Mouse (Mus musculus): ENCODE data around the gene Trappc4. TPM values are rescaled to one million over a fixed set of nuclear protein-coding genes. Genes with fewer than 3 reads are reported as not detected.
"Not testable (repeated sequence)": the region's sequence is repeated elsewhere in the genome, so short reads cannot be mapped to it uniquely, and the experiment has no call there.

The Trappc4 gene
- total and polyA plus RNA-seq, 3 experiments = 28.2 to 36.2 (median 34.9) TPM

DNA sequence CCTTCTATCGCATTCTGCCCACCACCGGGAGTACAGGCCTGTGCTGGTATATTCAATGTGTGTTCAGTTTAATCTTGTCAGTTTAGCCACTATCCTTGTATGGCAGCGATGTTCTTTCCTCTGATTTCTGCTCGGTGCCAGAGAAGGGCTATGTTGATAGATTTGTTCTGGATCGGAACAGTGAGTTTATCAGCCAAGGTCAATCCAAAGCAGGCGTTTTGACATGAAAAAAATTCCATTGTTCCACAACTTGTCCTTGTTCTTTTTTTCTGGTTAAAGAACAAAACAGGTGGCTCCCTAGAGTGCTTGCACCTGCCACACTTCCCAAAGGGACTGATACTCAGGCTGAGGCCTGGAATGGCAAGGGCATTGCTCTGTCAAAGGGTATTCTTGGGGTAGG lies 31.3 kb downstream of the Trappc4 start:
- WGBS = 74% methylated on average over 6 of the region's 6 CpGs
- intact Hi-C loops (cut with DNase I) = no loop called here

DNA sequence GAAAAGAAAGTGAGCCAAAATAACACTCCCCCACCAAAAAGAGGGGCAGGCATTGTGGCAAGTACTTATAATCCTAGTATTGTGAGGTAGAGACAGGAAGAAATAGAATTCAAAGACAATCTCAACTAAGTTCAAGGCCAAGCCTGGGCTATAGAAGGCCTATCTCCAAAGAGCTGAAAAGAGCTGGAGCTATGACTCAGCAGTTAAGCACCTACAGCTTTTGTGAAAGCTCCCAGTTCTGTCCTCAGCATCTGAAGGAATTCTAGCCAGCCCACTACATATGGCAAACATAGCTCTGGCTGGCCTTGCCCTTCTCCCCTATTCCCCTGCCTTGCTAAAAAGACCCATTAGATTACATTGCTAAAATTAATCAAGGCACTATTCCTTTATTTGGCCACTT lies 34.0 kb downstream of the Trappc4 start:
- Histone ChIP-seq H3K79me2 (replicated peaks; ENCODE audit: control insufficient read depth, insufficient read depth, low read length) (no peaks in the 10 kb centered on the region), H3K9ac (ENCODE audit: low read depth, low read length) (no peak overlapping the region), H3K27ac (no peak overlapping the region), H3K4me1 (ENCODE audit: control insufficient read depth, insufficient read depth, low read length) (no peaks in the 10 kb centered on the region), H3K36me3 (ENCODE audit: control insufficient read depth, insufficient read depth, low read length) (no peaks in the 10 kb centered on the region), H3K27me3 (ENCODE audit: control insufficient read depth, insufficient read depth, low read length) (no peaks in the 10 kb centered on the region), H3K4me3 (no peak overlapping the region)
- no peak for DNase-seq
- TF ChIP-seq CTCF (IDR thresholded peaks at IDR 0.05) (no peak), POLR2A (IDR thresholded peaks at IDR 0.05; ENCODE audit: insufficient read depth, low read depth, low read length) (no peak), EP300 (IDR thresholded peaks at IDR 0.05; ENCODE audit: insufficient read depth, low read depth, low read length) (no peak)
- intact Hi-C loops (cut with DNase I) = no loop called here

More for the DNA sequence above, 31.3 kb downstream of the Trappc4 start:
- Histone ChIP-seq H3K4me1 (ENCODE audit: control insufficient read depth, insufficient read depth, low read length) (peaks cover 2% of the 10 kb centered on the region), H3K27me3 (ENCODE audit: control insufficient read depth, insufficient read depth, low read length) (no peaks in the 10 kb centered on the region), H3K9ac (ENCODE audit: low read depth, low read length) (no peak overlapping the region), H3K27ac (no peak overlapping the region), H3K4me3 (no peak overlapping the region), H3K36me3 (ENCODE audit: control insufficient read depth, insufficient read depth, low read length) (no peaks in the 10 kb centered on the region), H3K79me2 (replicated peaks; ENCODE audit: control insufficient read depth, insufficient read depth, low read length) (no peaks in the 10 kb centered on the region)
- DNase-seq = no peak
- TF ChIP-seq CTCF (IDR thresholded peaks at IDR 0.05) = no peak
- no peak for TF ChIP-seq POLR2A (IDR thresholded peaks at IDR 0.05; ENCODE audit: insufficient read depth, low read depth, low read length)
- TF ChIP-seq EP300 (IDR thresholded peaks at IDR 0.05; ENCODE audit: insufficient read depth, low read depth, low read length) = no peak

DNA sequence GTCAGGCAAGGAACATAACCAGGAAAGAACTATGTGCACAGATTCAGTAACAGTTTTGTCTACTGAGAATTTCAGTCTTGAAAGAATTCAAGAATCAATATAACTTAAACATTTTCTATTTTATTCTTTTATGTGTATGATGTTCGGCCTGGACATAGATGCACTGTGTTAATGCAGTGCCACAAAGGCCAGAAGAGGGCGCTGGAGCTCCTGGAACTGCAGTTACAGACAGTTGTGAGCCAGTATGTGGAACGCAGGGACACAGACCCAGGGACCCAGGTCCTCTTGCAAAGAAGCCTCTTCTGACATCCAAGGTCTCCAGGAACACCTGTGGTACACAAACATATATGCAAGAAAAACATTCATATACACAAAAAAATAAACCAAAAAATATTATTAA lies 42.9 kb downstream of the Trappc4 start:
- no peak for DNase-seq
- no peak overlapping the region for H3K9ac ChIP-seq (ENCODE audit: low read depth, low read length)
- no peaks in the 10 kb centered on the region for H3K79me2 ChIP-seq (replicated peaks; ENCODE audit: control insufficient read depth, insufficient read depth, low read length)
- no peak overlapping the region for H3K27ac ChIP-seq
- no peaks in the 10 kb centered on the region for H3K4me1 ChIP-seq (ENCODE audit: control insufficient read depth, insufficient read depth, low read length)
- 71% methylated on average over 3 of the region's 3 CpGs for WGBS
- H3K4me3 ChIP-seq = no peak overlapping the region
- TF ChIP-seq EP300 (IDR thresholded peaks at IDR 0.05; ENCODE audit: insufficient read depth, low read depth, low read length) = no peak
- TF ChIP-seq CTCF (IDR thresholded peaks at IDR 0.05) = peak; percentile 58
- H3K27me3 ChIP-seq (ENCODE audit: control insufficient read depth, insufficient read depth, low read length) = no peaks in the 10 kb centered on the region
- no peaks in the 10 kb centered on the region for H3K36me3 ChIP-seq (ENCODE audit: control insufficient read depth, insufficient read depth, low read length)
- intact Hi-C loops (cut with DNase I) = no loop called here

DNA sequence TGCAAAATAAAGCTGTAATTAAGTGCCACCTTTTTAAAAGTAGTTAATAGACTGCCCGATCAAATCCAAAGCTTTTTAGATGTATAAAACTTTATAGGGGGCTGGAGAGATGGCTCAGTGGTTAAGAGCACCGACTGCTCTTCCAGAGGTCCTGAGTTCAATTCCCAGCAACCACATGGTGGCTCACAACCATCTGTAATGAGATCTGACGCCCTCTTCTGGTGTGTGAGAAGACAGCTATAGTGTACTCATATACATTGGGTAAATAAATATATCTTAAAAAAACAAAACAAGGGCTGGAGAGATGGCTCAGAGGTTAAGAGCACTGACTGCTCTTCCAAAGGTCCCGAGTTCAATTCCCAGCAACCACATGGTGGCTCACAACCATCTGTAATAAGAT lies 45.5 kb downstream of the Trappc4 start:
- H3K9ac ChIP-seq (ENCODE audit: low read depth, low read length) = peak overlapping the region; percentile 70; the same call in 1 of the 2 replicates
- H3K27me3 ChIP-seq (ENCODE audit: control insufficient read depth, insufficient read depth, low read length); DNase-seq; H3K79me2 ChIP-seq (replicated peaks; ENCODE audit: control insufficient read depth, insufficient read depth, low read length); H3K4me1 ChIP-seq (ENCODE audit: control insufficient read depth, insufficient read depth, low read length); intact Hi-C loops (cut with DNase I); H3K36me3 ChIP-seq (ENCODE audit: control insufficient read depth, insufficient read depth, low read length): not testable (repeated sequence)
- H3K4me3 ChIP-seq = peak overlapping the region; percentile 84
- WGBS = 31% methylated on average over 4 of the region's 4 CpGs
- peak overlapping the region; percentile 87 for H3K27ac ChIP-seq

DNA sequence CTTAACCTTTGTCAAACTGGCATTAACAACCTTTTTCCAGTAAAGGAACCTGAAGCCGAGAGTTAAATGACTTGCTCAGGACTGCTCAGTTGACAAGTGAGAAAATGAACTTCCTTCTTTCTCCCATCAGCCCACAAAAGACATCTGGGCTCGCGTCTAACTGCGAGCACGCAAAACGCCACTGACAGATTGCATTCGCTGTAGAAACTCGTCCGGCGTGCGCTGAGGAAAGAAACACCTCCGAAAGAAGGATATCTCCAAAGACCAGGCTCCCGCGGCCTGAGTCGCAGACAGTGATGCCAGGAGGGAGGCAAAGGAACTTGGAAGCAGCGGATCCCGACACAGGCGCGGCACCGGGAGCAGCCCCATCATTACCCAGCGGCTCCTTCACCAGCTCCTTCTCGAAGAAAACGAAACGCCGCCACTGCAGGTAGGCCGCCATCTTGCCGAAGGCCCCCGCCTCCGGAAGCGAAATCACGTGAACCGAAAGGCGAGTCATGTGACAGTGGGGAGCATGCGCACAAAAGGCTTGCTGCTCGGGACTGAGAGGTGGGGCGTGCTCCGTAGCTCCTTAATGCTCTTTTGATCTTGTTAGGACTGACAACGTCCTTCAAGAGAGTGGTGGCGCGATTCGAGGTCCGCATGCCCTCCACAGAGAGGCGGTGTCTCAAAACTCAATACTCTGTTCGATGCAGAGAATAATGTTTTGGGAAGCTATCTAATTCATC lies 46.0 kb downstream of the Trappc4 start, which contains the start of gene Vps11:
Gene Vps11, minus strand, starts transcription at position 481 of the 728 bp plus-strand sequence.
- Histone ChIP-seq H3K36me3 (ENCODE audit: control insufficient read depth, insufficient read depth, low read length) (no peaks in the 10 kb centered on the region), H3K27me3 (ENCODE audit: control insufficient read depth, insufficient read depth, low read length) (no peaks in the 10 kb centered on the region), H3K79me2 (replicated peaks; ENCODE audit: control insufficient read depth, insufficient read depth, low read length) (no peaks in the 10 kb centered on the region), H3K9ac (ENCODE audit: low read depth, low read length) (peak within 1 kb of the TSS; percentile 86), H3K27ac (peak within 1 kb of the TSS; percentile 87), H3K4me1 (ENCODE audit: control insufficient read depth, insufficient read depth, low read length) (no peaks in the 10 kb centered on the region), H3K4me3 (peak within 1 kb of the TSS; percentile 84)
- TF ChIP-seq EP300 (IDR thresholded peaks at IDR 0.05; ENCODE audit: insufficient read depth, low read depth, low read length) (peak; percentile 91), POLR2A (IDR thresholded peaks at IDR 0.05; ENCODE audit: insufficient read depth, low read depth, low read length) (peak; percentile 98), CTCF (IDR thresholded peaks at IDR 0.05) (peak; percentile 31; the same call in 1 of the 2 replicates)
- under 1% methylated on average over 44 of the region's 44 CpGs for WGBS
- peak; percentile 94 to 95 for DNase-seq
- intact Hi-C loops (cut with DNase I) = no loop called here

DNA sequence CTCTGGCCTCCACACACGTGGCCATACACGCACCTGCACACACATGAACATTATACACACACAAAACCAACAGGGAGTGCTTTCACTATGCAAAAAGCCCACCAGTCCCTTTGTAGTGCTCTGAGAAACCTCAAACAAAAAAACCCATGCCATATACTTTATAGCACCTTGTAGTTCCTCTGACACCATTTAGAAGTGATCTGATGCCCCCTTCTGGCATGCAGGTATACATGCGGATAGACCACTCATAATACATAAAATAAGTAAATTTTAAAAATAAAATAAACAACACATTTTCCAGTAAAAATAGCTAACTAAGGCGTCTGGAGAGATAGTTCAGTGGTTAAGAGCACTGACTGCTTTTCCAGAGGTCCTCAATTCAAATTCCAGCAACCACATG lies 50.2 kb downstream of the Trappc4 start:
- TF ChIP-seq POLR2A (IDR thresholded peaks at IDR 0.05; ENCODE audit: insufficient read depth, low read depth, low read length) (no peak), CTCF (IDR thresholded peaks at IDR 0.05) (peak; percentile 74)
- Histone ChIP-seq H3K4me3 (no peak overlapping the region), H3K27ac (no peak overlapping the region), H3K79me2 (replicated peaks; ENCODE audit: control insufficient read depth, insufficient read depth, low read length) (no peaks in the 10 kb centered on the region), H3K36me3 (ENCODE audit: control insufficient read depth, insufficient read depth, low read length) (no peaks in the 10 kb centered on the region), H3K9ac (ENCODE audit: low read depth, low read length) (no peak overlapping the region), H3K27me3 (ENCODE audit: control insufficient read depth, insufficient read depth, low read length) (no peaks in the 10 kb centered on the region), H3K4me1 (ENCODE audit: control insufficient read depth, insufficient read depth, low read length) (no peaks in the 10 kb centered on the region)
- intact Hi-C loops (cut with DNase I) = loop anchor here (1.0 to 5.0 kb wide), 2 partner anchors 65 to 230 kb away; no protein-coding TSS in a partner anchor
- 76% methylated on average over 4 of the region's 4 CpGs for WGBS
- DNase-seq = no peak

Small RNA genes lying within 50 kb of the gene (microRNA-seq; reads per million reads assigned to microRNA genes)
- 0 to 0.39 reads per million in 2 experiments for gene Mir7085

Other genes starting within 250 kb of the Trappc4 start
- 10 to 100 TPM; 17.8 to 18.7 TPM for gene Cbl, start 173.6 kb downstream of the Trappc4 start, total RNA-seq (2021)
- 5.0 and 11.8 TPM in 2 replicates for gene Cbl, start 173.6 kb downstream of the Trappc4 start, polyA plus RNA-seq (2012; rRNA removed)
- gene Ccdc153, start 166.9 kb downstream of the Trappc4 start, total RNA-seq (2021) = not detected
- 1.6 TPM in 1 of 2 replicates, not detected in the other for gene Ccdc153, start 166.9 kb downstream of the Trappc4 start, polyA plus RNA-seq (2012; rRNA removed)
- gene Pdzd3, start 156.1 kb downstream of the Trappc4 start, total RNA-seq (2021) = 1 to 10 TPM; 3.4 to 4.2 TPM
- 1.7 and 3.3 TPM in 2 replicates for gene Pdzd3, start 156.1 kb downstream of the Trappc4 start, polyA plus RNA-seq (2012; rRNA removed)
- 10 to 100 TPM; 20.3 to 21.7 TPM for gene Nlrx1, start 139.0 kb downstream of the Trappc4 start, total RNA-seq (2021)
- 16.1 and 19.0 TPM in 2 replicates for gene Nlrx1, start 139.0 kb downstream of the Trappc4 start, polyA plus RNA-seq (2012; rRNA removed)
- gene Abcg4, start 119.0 kb downstream of the Trappc4 start, total RNA-seq (2021) = under 1 TPM; 0.42 to 0.75 TPM
- 1.9 and 2.1 TPM in 2 replicates for gene Abcg4, start 119.0 kb downstream of the Trappc4 start, polyA plus RNA-seq (2012; rRNA removed)
- 10 to 100 TPM in 1 of 2 experiments, 1 to 10 TPM in 1; 6.9 to 10.2 TPM for gene Hinfp, start 101.9 kb downstream of the Trappc4 start, total RNA-seq (2021)
- 12.6 and 16.0 TPM in 2 replicates for gene Hinfp, start 101.9 kb downstream of the Trappc4 start, polyA plus RNA-seq (2012; rRNA removed)
- 10 to 100 TPM; 14.4 to 15.7 TPM for gene C2cd2l, start 87.3 kb downstream of the Trappc4 start, total RNA-seq (2021)
- gene C2cd2l, start 87.3 kb downstream of the Trappc4 start, polyA plus RNA-seq (2012; rRNA removed) = 20.4 and 29.9 TPM in 2 replicates
- 10 to 100 TPM; 18.9 to 20.6 TPM for gene Dpagt1, start 81.6 kb downstream of the Trappc4 start, total RNA-seq (2021)
- gene Dpagt1, start 81.6 kb downstream of the Trappc4 start, polyA plus RNA-seq (2012; rRNA removed) = 34.3 and 51.3 TPM in 2 replicates
- 10 to 100 TPM; 12.8 TPM for gene H2afx, start 72.9 kb downstream of the Trappc4 start, total RNA-seq (2021)
- gene H2afx, start 72.9 kb downstream of the Trappc4 start, polyA plus RNA-seq (2012; rRNA removed) = 12.7 and 14.2 TPM in 2 replicates
- gene Hmbs, start 63.4 kb downstream of the Trappc4 start, total RNA-seq (2021) = 10 to 100 TPM; 39.8 to 49.3 TPM
- 37.8 and 51.3 TPM in 2 replicates for gene Hmbs, start 63.4 kb downstream of the Trappc4 start, polyA plus RNA-seq (2012; rRNA removed)
- gene Vps11, start 45.9 kb downstream of the Trappc4 start, total RNA-seq (2021) = 10 to 100 TPM; 13.9 to 15.3 TPM
- 15.5 and 17.9 TPM in 2 replicates for gene Vps11, start 45.9 kb downstream of the Trappc4 start, polyA plus RNA-seq (2012; rRNA removed)
- 10 to 100 TPM; 73.9 to 79.6 TPM for gene Hyou1, start 28.1 kb downstream of the Trappc4 start, total RNA-seq (2021)
- 23.1 and 41.1 TPM in 2 replicates for gene Hyou1, start 28.1 kb downstream of the Trappc4 start, polyA plus RNA-seq (2012; rRNA removed)
- 10 to 100 TPM; 20.9 to 24.8 TPM for gene Slc37a4, start 10.7 kb downstream of the Trappc4 start, total RNA-seq (2021)
- 38.9 and 62.9 TPM in 2 replicates for gene Slc37a4, start 10.7 kb downstream of the Trappc4 start, polyA plus RNA-seq (2012; rRNA removed)
- 100 to 1,000 TPM; 735 to 889 TPM for gene Rps25, start 461 bp downstream of the Trappc4 start, total RNA-seq (2021)
- 162 and 268 TPM in 2 replicates for gene Rps25, start 461 bp downstream of the Trappc4 start, polyA plus RNA-seq (2012; rRNA removed)
- 1 to 10 TPM; 5.5 to 5.7 TPM for gene Ccdc84, start 11.0 kb upstream of the Trappc4 start, total RNA-seq (2021)
- 10.5 and 18.1 TPM in 2 replicates for gene Ccdc84, start 11.0 kb upstream of the Trappc4 start, polyA plus RNA-seq (2012; rRNA removed)
- gene Foxr1, start 33.5 kb upstream of the Trappc4 start, total RNA-seq (2021) = not detected
- not detected in 2 replicates for gene Foxr1, start 33.5 kb upstream of the Trappc4 start, polyA plus RNA-seq (2012; rRNA removed)
- gene Upk2, start 47.4 kb upstream of the Trappc4 start, total RNA-seq (2021) = not detected
- gene Upk2, start 47.4 kb upstream of the Trappc4 start, polyA plus RNA-seq (2012; rRNA removed) = 0.47 and 0.53 TPM in 2 replicates
- gene Bcl9l, start 75.2 kb upstream of the Trappc4 start, total RNA-seq (2021) = 10 to 100 TPM; 44.5 to 58.7 TPM
- gene Bcl9l, start 75.2 kb upstream of the Trappc4 start, polyA plus RNA-seq (2012; rRNA removed) = 15.3 and 21.5 TPM in 2 replicates
- gene Cxcr5, start 154.3 kb upstream of the Trappc4 start, total RNA-seq (2021) = under 1 TPM; 0.41 to 0.42 TPM
- 0.59 and 1.7 TPM in 2 replicates for gene Cxcr5, start 154.3 kb upstream of the Trappc4 start, polyA plus RNA-seq (2012; rRNA removed)
- 10 to 100 TPM; 75.6 to 88.4 TPM for gene Ddx6, start 197.3 kb upstream of the Trappc4 start, total RNA-seq (2021)
- gene Ddx6, start 197.3 kb upstream of the Trappc4 start, polyA plus RNA-seq (2012; rRNA removed) = 14.3 and 26.7 TPM in 2 replicates